Mouse (Mus musculus) liver, postnatal 0 days (tissue): Measurements from ENCODE around the gene Cep290. TPM values are rescaled to one million over a fixed set of nuclear protein-coding genes. Genes with fewer than 3 reads are reported as not detected.
"Not testable (repeated sequence)": the region's sequence is repeated elsewhere in the genome, so short reads cannot be mapped to it uniquely, and the experiment has no call there.

Source experiments
- ATAC-seq: fragments of 200-750 bp; cut with Nextera tagmentation; 2 replicates; pipeline ENCODE4 v1.8.0; 2017; ENCODE audit warnings: mild to moderate bottlenecking, moderate library complexity
- DNase-seq: peaks from one replicate; pipeline ENCODE4 v3.0.0-alpha.2; 2016
- H3K27ac ChIP-seq: fragments of 300-500 bp; sonication (generic); 2 replicates; pipeline ENCODE4 v1.5.1; 2014; ENCODE audit warnings: antibody characterized with exemption, moderate library complexity, mild to moderate bottlenecking, low read depth
- H3K27me3 ChIP-seq: fragments of 300-500 bp; sonication (generic); 2 replicates; pipeline ENCODE4 v1.6.1; 2014; ENCODE audit warnings: low read length, control low read depth, mixed read lengths; ENCODE audit not compliant: insufficient read depth
- H3K36me3 ChIP-seq: fragments of 300-500 bp; sonication (generic); replicated peaks from 2 replicates; pipeline ENCODE4 v1.6.1; 2014; ENCODE audit warnings: mild to moderate bottlenecking, control low read depth, low read length, moderate library complexity, mixed read lengths; ENCODE audit not compliant: insufficient read depth
- H3K4me1 ChIP-seq: fragments of 300-500 bp; sonication (generic); 2 replicates; pipeline ENCODE4 v1.6.1; 2014; ENCODE audit warnings: antibody characterized with exemption, mild to moderate bottlenecking, control low read depth; ENCODE audit not compliant: insufficient read depth
- H3K4me2 ChIP-seq: fragments of 300-500 bp; sonication (generic); 2 replicates; pipeline ENCODE4 v1.6.1; 2014; ENCODE audit warnings: low read depth, mild to moderate bottlenecking, low read length, moderate library complexity, mixed read lengths
- H3K4me3 ChIP-seq: fragments of 300-500 bp; sonication (generic); 2 replicates; pipeline ENCODE4 v1.5.1; 2014; ENCODE audit warnings: low read depth, low read length
- H3K9ac ChIP-seq: fragments of 300-500 bp; sonication (generic); replicated peaks from 2 replicates; pipeline ENCODE4 v1.6.1; 2014; ENCODE audit warnings: mild to moderate bottlenecking, moderate library complexity
- H3K9me3 ChIP-seq: fragments of 300-500 bp; sonication (generic); 2 replicates; pipeline ENCODE4 v1.6.1; 2016; ENCODE audit warnings: mild to moderate bottlenecking, control low read depth, low read length, mixed read lengths
- CTCF ChIP-seq: sonication (generic); IDR thresholded peaks from 2 replicates; pipeline ENCODE4 v1.5.1; 2016; ENCODE audit warnings: antibody characterized with exemption, low read depth
- EP300 ChIP-seq: IDR thresholded peaks from 2 replicates; pipeline ENCODE4 v1.6.1; 2016; ENCODE audit warnings: antibody characterized with exemption, low read depth, mild to moderate bottlenecking
- WGBS: fragments of 180-500 bp; shearing (Covaris S2); extraction: QIAGEN DNeasy Blood & Tissue Kit; methylation state at CpG from one replicate; pipeline ENCODE4 v1.1.7; 2014; ENCODE audit not compliant: insufficient replicate concordance; 5-methylcytosine and 5-hydroxymethylcytosine counted together
- polyA plus RNA-seq: library from polyadenylated mRNA; unstranded; fragments of >200 nt; fragmentation: Nextera tagmentation; extraction: Ambion mirVana; gene quantifications from 2 replicates; pipeline ENCODE4 v1.2.1, GENCODE M21; 2015

Gene Cep290
- polyA plus RNA-seq, 1 experiment from 2014 or later = 1.7 TPM

- WGBS = 79% methylated on average over 3 of the region's 3 CpGs
- Histone ChIP-seq H3K27ac (no peak overlapping the region), H3K9ac (no peak overlapping the region), H3K9me3 (no peaks in the 10 kb centered on the region), H3K4me3 (no peak overlapping the region), H3K27me3 (no peaks in the 10 kb centered on the region), H3K36me3 (no peaks in the 10 kb centered on the region), H3K4me1 (no peaks in the 10 kb centered on the region), H3K4me2 (no peak overlapping the region)
- TF ChIP-seq CTCF (no peak), EP300 (no peak)
- no peak for ATAC-seq
- DNase-seq = no peak
Observed at GRCm38 (mm10) chr10:100556566-100557175, 69.3 kb downstream of the Cep290 start.

DNA sequence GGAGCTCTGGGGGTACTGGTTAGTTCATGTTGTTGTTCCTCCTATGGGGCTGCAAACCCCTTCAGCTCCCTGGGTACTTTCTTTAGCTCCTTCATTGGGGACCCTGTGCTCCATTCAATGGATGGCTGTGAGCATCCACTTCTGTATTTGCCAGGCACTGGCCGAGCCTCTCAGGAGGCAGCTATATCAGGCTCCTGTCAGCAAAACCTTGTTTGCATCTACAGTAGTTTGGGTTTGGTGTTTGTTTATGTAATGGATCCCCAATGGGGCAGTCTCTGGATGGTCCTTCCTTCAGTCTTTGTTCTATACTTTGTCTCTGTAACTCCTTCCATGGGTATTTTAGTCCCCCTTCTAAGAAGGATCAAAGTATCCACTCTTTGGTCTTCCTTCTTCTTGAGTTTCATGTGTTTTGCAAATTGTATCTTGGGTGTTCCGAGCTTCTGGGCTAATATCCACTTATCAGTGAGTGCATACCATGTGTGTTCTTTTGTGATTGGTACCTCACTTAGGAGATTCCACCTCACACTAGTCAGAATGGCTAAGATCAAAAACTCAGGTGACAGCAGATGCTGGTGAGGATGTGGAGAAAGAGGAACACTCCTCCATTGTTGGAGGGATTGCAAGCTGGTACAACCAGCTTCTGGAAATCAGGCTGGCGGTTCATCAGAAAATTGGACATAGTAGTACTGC, 73.0 kb downstream of the Cep290 start:
- not testable (repeated sequence) for H3K27me3 ChIP-seq, H3K9me3 ChIP-seq, H3K4me3 ChIP-seq, H3K9ac ChIP-seq, H3K4me2 ChIP-seq, H3K36me3 ChIP-seq, H3K4me1 ChIP-seq, H3K27ac ChIP-seq, DNase-seq
- peak; percentile 50; the same call in 1 of the 2 replicates for ATAC-seq
- 73% methylated on average over 3 of the region's 3 CpGs for WGBS

DNA sequence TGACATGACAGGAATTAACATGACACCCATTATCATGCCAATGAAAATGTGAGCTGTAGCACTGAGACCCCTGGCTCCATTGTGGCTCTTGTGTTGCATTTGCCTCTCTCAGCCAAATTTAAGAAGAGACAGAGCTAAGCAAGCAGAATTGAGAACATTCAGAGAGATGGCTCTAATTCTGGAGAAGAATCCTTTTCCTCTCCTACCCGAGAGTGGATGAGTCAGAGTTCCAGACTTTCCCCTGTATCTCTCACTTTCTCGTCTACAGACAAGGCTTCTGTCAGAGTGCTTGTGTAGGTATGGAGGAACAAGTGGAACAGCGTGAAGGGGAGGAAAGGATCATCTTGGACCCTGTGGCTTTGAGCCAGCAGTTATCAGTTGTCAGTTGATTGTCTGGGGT, 76.8 kb downstream of the Cep290 start:
- no peak for ATAC-seq
- TF ChIP-seq EP300 (no peak), CTCF (no peak)
- H3K4me2 ChIP-seq = no peak overlapping the region
- H3K27ac ChIP-seq = no peak overlapping the region
- H3K9ac ChIP-seq = no peak overlapping the region
- 0 out of 2 replicates have a peak, but pooled peaks cover 10% of the 10 kb centered on the region for H3K36me3 ChIP-seq
- H3K9me3 ChIP-seq = no peaks in the 10 kb centered on the region
- DNase-seq = no peak
- no peak overlapping the region for H3K4me3 ChIP-seq
- H3K27me3 ChIP-seq = no peaks in the 10 kb centered on the region
- WGBS = 69% methylated on average over 3 of the region's 3 CpGs
- H3K4me1 ChIP-seq = no peaks in the 10 kb centered on the region

DNA sequence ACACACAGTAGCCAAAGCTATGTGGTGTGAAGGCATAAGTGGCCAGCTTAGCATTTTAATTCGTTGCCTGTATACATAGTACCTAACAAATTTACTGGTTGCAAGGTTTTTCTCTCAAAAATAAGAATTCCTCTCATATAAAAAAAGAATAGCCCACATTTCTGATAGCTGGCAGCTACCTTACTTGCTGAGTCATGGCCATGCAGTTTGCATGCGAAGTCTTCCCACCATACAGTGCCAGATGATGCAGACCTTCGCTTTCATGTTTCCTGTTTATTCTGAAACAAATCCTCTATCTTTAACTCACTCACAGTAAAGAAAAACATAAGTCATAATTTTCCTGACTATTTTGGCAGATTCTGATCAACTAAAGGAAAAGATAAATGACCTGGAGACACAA, 84.3 kb downstream of the Cep290 start:
- no peaks in the 10 kb centered on the region for H3K9me3 ChIP-seq
- ATAC-seq = no peak
- no peaks in the 10 kb centered on the region for H3K4me1 ChIP-seq
- H3K9ac ChIP-seq = no peak overlapping the region
- no peak overlapping the region for H3K4me2 ChIP-seq
- no peak overlapping the region for H3K4me3 ChIP-seq
- peaks cover 15% of the 10 kb centered on the region for H3K36me3 ChIP-seq
- TF ChIP-seq EP300 (no peak), CTCF (no peak)
- H3K27me3 ChIP-seq = no peaks in the 10 kb centered on the region
- H3K27ac ChIP-seq = no peak overlapping the region
- 68% methylated on average over 3 of the region's 3 CpGs for WGBS
- no peak for DNase-seq

DNA sequence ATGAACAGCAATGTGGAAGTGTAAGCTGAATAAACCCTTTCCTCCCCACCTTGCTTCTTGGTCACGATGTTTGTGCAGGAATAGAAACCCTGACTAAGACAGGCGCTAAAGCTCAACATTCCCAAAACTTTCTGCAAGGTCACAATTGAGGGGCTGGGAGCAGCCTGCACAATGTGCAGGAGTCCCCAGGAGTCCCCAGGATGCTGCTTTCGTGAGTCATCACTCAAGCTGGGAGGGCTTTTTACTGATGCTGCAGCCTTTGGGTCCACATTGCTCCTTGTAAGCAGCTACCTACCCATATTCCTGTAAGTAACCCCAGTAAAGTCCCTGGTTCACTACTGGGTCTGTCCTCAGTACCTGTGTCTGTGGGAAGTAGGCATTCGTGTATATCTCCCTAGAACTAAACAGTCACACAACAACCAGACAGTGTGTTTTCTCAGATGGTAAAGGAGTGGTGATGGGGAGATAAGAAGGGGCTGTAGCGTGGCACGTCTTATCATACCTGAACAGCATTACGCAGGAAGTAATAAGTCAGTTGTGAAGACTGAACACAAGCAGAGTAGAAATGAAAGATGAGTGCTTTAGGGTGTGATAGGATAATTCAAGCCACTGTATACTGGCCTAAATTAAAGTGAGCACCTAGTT, 87.3 kb downstream of the Cep290 start:
- Histone ChIP-seq H3K9me3 (no peaks in the 10 kb centered on the region), H3K9ac (no peak overlapping the region), H3K36me3 (peaks cover 15% of the 10 kb centered on the region), H3K27ac (no peak overlapping the region), H3K27me3 (no peaks in the 10 kb centered on the region), H3K4me1 (no peaks in the 10 kb centered on the region), H3K4me3 (no peak overlapping the region), H3K4me2 (no peak overlapping the region)
- DNase-seq (no peak), ATAC-seq (peak; percentile 82)
- WGBS = 65% methylated on average over 7 of the region's 7 CpGs
- TF ChIP-seq EP300 (peak; percentile 83), CTCF (no peak)

GRCm38 (mm10) chr10:100575294-100575693, 87.9 kb downstream of the Cep290 start:
- ATAC-seq (0 out of 2 replicates have a peak, but pooled peaks have one; percentile 29), DNase-seq (no peak)
- Histone ChIP-seq H3K4me2 (no peak overlapping the region), H3K4me1 (no peaks in the 10 kb centered on the region), H3K9ac (no peak overlapping the region), H3K27ac (no peak overlapping the region), H3K9me3 (no peaks in the 10 kb centered on the region), H3K36me3 (peaks cover 15% of the 10 kb centered on the region), H3K27me3 (no peaks in the 10 kb centered on the region), H3K4me3 (no peak overlapping the region)
- 68% methylated on average over 7 of the region's 7 CpGs for WGBS
- no peak for TF ChIP-seq CTCF
